31 mouse cellular contexts compared by ENCODE assay signal in genomic region chr2:155054672-155055071, GRCm38 (mm10). TPM values are rescaled to one million over a fixed set of nuclear protein-coding genes. Genes with fewer than 3 reads are reported as not detected.
A peak's percentile ranks its signal among the peaks of the same experiment; 100 is the strongest.
DNase-seq lines count a peak whose midpoint lies in the region; ATAC-seq and TF ChIP-seq lines count a peak whose summit lies in the region.
"Had no signal": no experiment of that assay in that cellular context is flagged by ENCODE, and none has a peak within 500 bp of the region (broad histone marks: within the 10 kb centered on the region; RNA-seq: fewer than 3 reads in every experiment).

No protein-coding gene starts in this region.

- TF ChIP-seq CTCF in liver, adult 2 months (IDR thresholded peaks at IDR 0.05; ENCODE audit: low read depth, low read length): no peak

- TF ChIP-seq POLR2A in liver, adult 2 months (IDR thresholded peaks at IDR 0.05; ENCODE audit: extremely low read depth, insufficient read depth, low read length): no peak

- WGBS in liver, adult 2 months: 96% methylated on average over 3 of the region's 3 CpGs
- WGBS in embryonic facial prominence, embryonic 10.5 days: 50% methylated on average over 3 of the region's 3 CpGs
- WGBS in limb, embryonic 11.5 days: 19% methylated on average over 3 of the region's 3 CpGs

- no peak for DNase-seq in liver, adult 2 months (ENCODE audit: extremely low read depth, low read depth, low spot score)
- no peak for DNase-seq in liver
- peak; percentile 30 for DNase-seq in embryonic facial prominence, embryonic 10.5 days (ENCODE audit: low spot score)
- peak; percentile 84 for DNase-seq in forelimb bud, embryonic 11.5 days (ENCODE audit: low read depth, low spot score)
- DNase-seq in limb, embryonic 11.5 days (ENCODE audit: low spot score): peak; percentile 51
- DNase-seq in layer of hippocampus, adult 9-10 months (ENCODE audit: low spot score): no peak
- no peak for DNase-seq in cerebellum, postnatal 10 days
- DNase-seq: adrenal gland, postnatal 10 days; adrenal gland, postnatal 36 days; B cell, adult 2 months; cerebellum, adult 2 months; cerebellum, adult 9-11 months; cerebellum, postnatal 36 days; gastrocnemius, adult 2 months; gastrocnemius, postnatal 14 days; heart, adult 11 months; heart, postnatal 10 days; heart, postnatal 36 days had no signal

- H3K4me3 ChIP-seq in liver, adult 2 months (ENCODE audit: insufficient read depth, low read depth, low read length): no peak overlapping the region
- H3K4me3 ChIP-seq in embryonic facial prominence, embryonic 10.5 days: no peak overlapping the region
- no peak overlapping the region for H3K4me3 ChIP-seq in limb, embryonic 11.5 days (ENCODE audit: low read depth, low read length)
- H3K4me3 ChIP-seq: forebrain, embryonic 10.5 days; forebrain, embryonic 13.5 days; gastrocnemius, adult 2 months; heart, embryonic 12.5 days; heart, embryonic 15.5 days; hindbrain, embryonic 10.5 days; hindbrain, embryonic 13.5 days had no signal

- ATAC-seq in limb, embryonic 11.5 days (ENCODE audit: insufficient number of reproducible peaks, low FRiP score, low TSS enrichment, low read depth): no peak
- ATAC-seq: forebrain, embryonic 13.5 days; forebrain, embryonic 16.5 days; hindbrain, embryonic 16.5 days; inflammation-experienced regulatory T-cells, adult 6 months; Patski had no signal

- H3K4me1 ChIP-seq in liver, adult 2 months (ENCODE audit: control insufficient read depth, insufficient read depth, low read length): peaks cover 50% of the 10 kb centered on the region
- peaks cover 22% of the 10 kb centered on the region for H3K4me1 ChIP-seq in embryonic facial prominence, embryonic 10.5 days
- H3K4me1 ChIP-seq in limb, embryonic 11.5 days (ENCODE audit: control insufficient read depth, insufficient read depth, low read length): peaks cover 11% of the 10 kb centered on the region

- H3K27ac ChIP-seq in liver, adult 2 months (replicated peaks; ENCODE audit: insufficient read depth, low read depth, low read length): peak overlapping the region; percentile 78
- H3K27ac ChIP-seq in embryonic facial prominence, embryonic 10.5 days (replicated peaks): no peak overlapping the region
- no peak overlapping the region; the same call in 1 of the 2 replicates for H3K27ac ChIP-seq in limb, embryonic 11.5 days (replicated peaks; ENCODE audit: low read depth, low read length)
- H3K27ac ChIP-seq: forebrain, embryonic 10.5 days; forebrain, embryonic 13.5 days; gastrocnemius, adult 2 months; heart, embryonic 15.5 days; hindbrain, embryonic 10.5 days; hindbrain, embryonic 13.5 days had no signal

- H3K27me3 ChIP-seq in liver, adult 2 months (ENCODE audit: control insufficient read depth, insufficient read depth, low read length): no peaks in the 10 kb centered on the region
- H3K27me3 ChIP-seq in embryonic facial prominence, embryonic 10.5 days (replicated peaks; ENCODE audit: low read depth, poor library complexity, severe bottlenecking): no peaks in the 10 kb centered on the region
- H3K27me3 ChIP-seq in limb, embryonic 11.5 days (ENCODE audit: control insufficient read depth, insufficient read depth, low read length): no peaks in the 10 kb centered on the region
- H3K27me3 ChIP-seq: CH12.LX; forebrain, embryonic 13.5 days; heart, embryonic 12.5 days; heart, embryonic 15.5 days; hindbrain, embryonic 13.5 days; Patski had no signal

- H3K79me2 ChIP-seq in liver, adult 2 months (ENCODE audit: control insufficient read depth, insufficient read depth, low read length): no peaks in the 10 kb centered on the region

- H3K9ac ChIP-seq in liver, adult 2 months (ENCODE audit: low read depth, low read length): no peak overlapping the region
- H3K9ac ChIP-seq in limb, embryonic 11.5 days (ENCODE audit: low read length): no peak overlapping the region
- H3K9ac ChIP-seq: forebrain, embryonic 13.5 days; heart, embryonic 12.5 days; heart, embryonic 15.5 days; hindbrain, embryonic 13.5 days had no signal

- H3K4me2 ChIP-seq in limb, embryonic 11.5 days (ENCODE audit: low read depth, severe bottlenecking): no peak overlapping the region
- H3K4me2 ChIP-seq: forebrain, embryonic 13.5 days; heart, embryonic 12.5 days; heart, embryonic 15.5 days; hindbrain, embryonic 13.5 days had no signal

- peaks cover 8% of the 10 kb centered on the region; the same call in 1 of the 2 replicates for H3K36me3 ChIP-seq in liver, adult 2 months (ENCODE audit: control insufficient read depth, insufficient read depth, low read length)
- peaks cover 8% of the 10 kb centered on the region for H3K36me3 ChIP-seq in embryonic facial prominence, embryonic 10.5 days (replicated peaks)
- H3K36me3 ChIP-seq in limb, embryonic 11.5 days (ENCODE audit: control insufficient read depth, insufficient read depth, low read length): peaks cover 5% of the 10 kb centered on the region

- H3K9me3 ChIP-seq in embryonic facial prominence, embryonic 10.5 days: no peaks in the 10 kb centered on the region
- no peaks in the 10 kb centered on the region for H3K9me3 ChIP-seq in limb, embryonic 11.5 days (ENCODE audit: control insufficient read depth, low read length)
- H3K9me3 ChIP-seq: forebrain, embryonic 10.5 days; forebrain, embryonic 13.5 days; G1E; heart, embryonic 12.5 days; heart, embryonic 15.5 days; hindbrain, embryonic 10.5 days; hindbrain, embryonic 13.5 days had no signal

RNA-seq across cellular contexts. Expression of gene Ahcy, which starts 19.6 kb away (rescaled TPM):
- 1,859 and 1,996 TPM in 2 replicates for total RNA-seq in liver, adult 2 months (2014; rRNA removed)
- 1,364 and 1,580 TPM in 2 replicates for polyA plus RNA-seq in liver, adult 2 months (2012; rRNA removed)
- 105 and 109 TPM in 2 replicates for polyA plus RNA-seq in embryonic facial prominence, embryonic 10.5 days (2016; fragmentation: Nextera tagmentation; extraction: Ambion mirVana)
- 122 and 127 TPM in 2 replicates for polyA plus RNA-seq in limb, embryonic 11.5 days (2014; fragmentation: Nextera tagmentation; extraction: Ambion mirVana)

RNA-seq across cellular contexts. Expression of gene Gm14226, which starts 36.6 kb away (rescaled TPM):
- total RNA-seq in liver, adult 2 months (2014; rRNA removed): under 0.01 TPM in 1 of 2 replicates, not detected in the other
- polyA plus RNA-seq in liver, adult 2 months (2012; rRNA removed): 0.02 TPM in 1 of 2 replicates, not detected in the other
- polyA plus RNA-seq in embryonic facial prominence, embryonic 10.5 days (2016; fragmentation: Nextera tagmentation; extraction: Ambion mirVana): 0.88 and 1.3 TPM in 2 replicates
- polyA plus RNA-seq in limb, embryonic 11.5 days (2014; fragmentation: Nextera tagmentation; extraction: Ambion mirVana): 10.2 and 13.0 TPM in 2 replicates
- total RNA-seq: CH12.LX; gastrocnemius, adult 2 months; gastrocnemius, postnatal 14 days; gastrocnemius, postnatal 4 days had no signal
- polyA plus RNA-seq: cerebellum, adult 2 months; G1E had no signal

Comparison
In these comparisons a context has a peak if more than half of its experiments do, and no peak if none do; other contexts are left out.
1. DNase-seq: peak in embryonic facial prominence, embryonic 10.5 days (single experiment), forelimb bud, embryonic 11.5 days (single experiment) and limb, embryonic 11.5 days (single experiment); none in liver, adult 2 months (single experiment), liver (single experiment), layer of hippocampus, adult 9-10 months (single experiment) and cerebellum, postnatal 10 days (0 of 2).
2. RNA of gene Ahcy, which starts 19.6 kb away (polyA plus RNA-seq): 1,364 to 1,580 TPM in liver, adult 2 months; 122 to 127 TPM in limb, embryonic 11.5 days and 105 to 109 TPM in embryonic facial prominence, embryonic 10.5 days; every median in the first group is over 10 times any median in the second.